Mouse (Mus musculus): ENCODE measurements around the gene Epha6. TPM values are rescaled to one million over a fixed set of nuclear protein-coding genes. Genes with fewer than 3 reads are reported as not detected.

The Epha6 gene
- polyA plus RNA-seq, 1 experiment from 2014 or later = 0.34 TPM

GRCm38 (mm10) chr16:60538233-60538632 lies 67.1 kb downstream of the Epha6 start:
- H3K36me3 ChIP-seq (ENCODE audit: control insufficient read depth, insufficient read depth, low read length) = no peaks in the 10 kb centered on the region
- no peaks in the 10 kb centered on the region for H3K27me3 ChIP-seq (ENCODE audit: control insufficient read depth, insufficient read depth, low read length)
- no peak for ATAC-seq (ENCODE audit: insufficient read depth, low FRiP score)
- H3K27ac ChIP-seq (ENCODE audit: low read length) = no peak overlapping the region
- no peaks in the 10 kb centered on the region for H3K4me1 ChIP-seq (ENCODE audit: control insufficient read depth, insufficient read depth, low read length)
- H3K9me3 ChIP-seq (replicated peaks; ENCODE audit: control insufficient read depth, low read length) = no peaks in the 10 kb centered on the region
- no peak overlapping the region for H3K4me3 ChIP-seq (replicated peaks; ENCODE audit: low read length)
- no peak overlapping the region for H3K4me2 ChIP-seq (ENCODE audit: low read depth, low read length)
- no peak overlapping the region for H3K9ac ChIP-seq (ENCODE audit: low read length)

- no peaks in the 10 kb centered on the region for H3K36me3 ChIP-seq (ENCODE audit: control insufficient read depth, insufficient read depth, low read length)
- no peak overlapping the region for H3K4me2 ChIP-seq (ENCODE audit: low read depth, low read length)
- no peak overlapping the region for H3K9ac ChIP-seq (ENCODE audit: low read length)
- no peak overlapping the region for H3K4me3 ChIP-seq (replicated peaks; ENCODE audit: low read length)
- H3K27me3 ChIP-seq (ENCODE audit: control insufficient read depth, insufficient read depth, low read length) = no peaks in the 10 kb centered on the region
- ATAC-seq (ENCODE audit: insufficient read depth, low FRiP score) = no peak
- WGBS = 65% methylated on average over 3 of the region's 3 CpGs
- H3K27ac ChIP-seq (ENCODE audit: low read length) = no peak overlapping the region
- H3K9me3 ChIP-seq (replicated peaks; ENCODE audit: control insufficient read depth, low read length) = no peaks in the 10 kb centered on the region
- no peaks in the 10 kb centered on the region for H3K4me1 ChIP-seq (ENCODE audit: control insufficient read depth, insufficient read depth, low read length)
Observed at GRCm38 (mm10) chr16:60509707-60510106, 95.6 kb downstream of the Epha6 start.

- H3K27ac ChIP-seq (ENCODE audit: low read length) = no peak overlapping the region
- WGBS = 83% methylated on average over 1 of the region's 1 CpGs
- no peak overlapping the region for H3K4me2 ChIP-seq (ENCODE audit: low read depth, low read length)
- H3K9ac ChIP-seq (ENCODE audit: low read length) = no peak overlapping the region
- no peak for ATAC-seq (ENCODE audit: insufficient read depth, low FRiP score)
- H3K4me1 ChIP-seq (ENCODE audit: control insufficient read depth, insufficient read depth, low read length) = no peaks in the 10 kb centered on the region
- no peaks in the 10 kb centered on the region for H3K36me3 ChIP-seq (ENCODE audit: control insufficient read depth, insufficient read depth, low read length)
- H3K27me3 ChIP-seq (ENCODE audit: control insufficient read depth, insufficient read depth, low read length) = no peaks in the 10 kb centered on the region
- H3K9me3 ChIP-seq (replicated peaks; ENCODE audit: control insufficient read depth, low read length) = no peaks in the 10 kb centered on the region
- no peak overlapping the region for H3K4me3 ChIP-seq (replicated peaks; ENCODE audit: low read length)
Observed at GRCm38 (mm10) chr16:60499567-60499966, 105.8 kb downstream of the Epha6 start.

DNA sequence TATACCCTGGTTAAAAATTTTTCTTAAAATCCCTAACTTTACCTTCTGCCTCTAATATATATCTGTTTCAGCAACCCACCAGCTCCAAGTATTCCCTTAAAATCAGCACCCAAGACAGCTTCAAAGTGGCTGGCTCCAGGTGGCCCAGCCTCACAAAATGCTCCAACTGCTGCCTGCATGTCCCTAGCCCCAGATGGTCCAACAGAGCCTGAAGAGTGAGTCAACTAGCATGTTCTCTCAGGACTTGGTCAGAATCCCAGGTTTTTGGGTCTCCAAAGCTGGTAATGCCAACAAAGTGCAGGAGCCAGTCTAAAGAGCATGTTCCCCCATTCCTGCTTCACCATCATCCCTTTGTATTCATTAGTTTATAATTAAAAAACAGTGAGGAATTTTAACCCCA lies 129.6 kb downstream of the Epha6 start:
- no peaks in the 10 kb centered on the region for H3K9me3 ChIP-seq (replicated peaks; ENCODE audit: control insufficient read depth, low read length)
- no peaks in the 10 kb centered on the region for H3K36me3 ChIP-seq (ENCODE audit: control insufficient read depth, insufficient read depth, low read length)
- H3K4me3 ChIP-seq (replicated peaks; ENCODE audit: low read length) = no peak overlapping the region
- no peaks in the 10 kb centered on the region for H3K4me1 ChIP-seq (ENCODE audit: control insufficient read depth, insufficient read depth, low read length)
- no peak overlapping the region for H3K27ac ChIP-seq (ENCODE audit: low read length)
- no peak for ATAC-seq (ENCODE audit: insufficient read depth, low FRiP score)
- H3K4me2 ChIP-seq (ENCODE audit: low read depth, low read length) = no peak overlapping the region
- no peak overlapping the region for H3K9ac ChIP-seq (ENCODE audit: low read length)
- H3K27me3 ChIP-seq (ENCODE audit: control insufficient read depth, insufficient read depth, low read length) = no peaks in the 10 kb centered on the region

DNA sequence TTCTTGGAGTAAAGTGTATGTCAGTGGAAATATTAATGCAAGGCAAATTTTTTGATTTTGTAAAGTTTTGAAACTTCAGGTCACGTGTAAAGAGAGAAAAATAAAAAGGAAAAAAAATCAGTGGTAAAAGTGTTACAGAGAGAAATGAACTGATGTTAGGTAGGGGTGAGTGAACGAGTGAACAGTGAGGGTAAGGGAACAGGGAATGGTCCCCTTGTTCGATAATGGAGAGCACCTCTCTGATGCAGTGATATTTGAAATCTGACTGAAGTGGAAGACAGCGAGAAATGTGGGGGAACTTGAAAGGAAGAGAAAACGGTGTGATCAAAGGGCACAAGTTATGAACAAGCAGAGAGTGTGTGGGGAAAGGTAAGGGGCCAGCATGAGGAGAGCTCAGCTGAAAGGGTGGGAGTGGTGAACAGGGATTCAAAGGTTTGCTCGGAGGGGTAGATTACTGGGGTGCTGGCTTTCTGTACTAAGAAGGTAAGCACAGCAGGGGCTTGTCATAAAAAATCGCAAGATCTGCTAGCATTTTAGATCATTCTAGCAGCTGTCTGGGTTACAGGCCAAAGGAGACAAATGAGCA lies 137.0 kb downstream of the Epha6 start:
- no peaks in the 10 kb centered on the region for H3K9me3 ChIP-seq (replicated peaks; ENCODE audit: control insufficient read depth, low read length)
- no peak overlapping the region for H3K4me3 ChIP-seq (replicated peaks; ENCODE audit: low read length)
- 57% methylated on average over 7 of the region's 7 CpGs for WGBS
- H3K4me2 ChIP-seq (ENCODE audit: low read depth, low read length) = no peak overlapping the region
- no peaks in the 10 kb centered on the region for H3K36me3 ChIP-seq (ENCODE audit: control insufficient read depth, insufficient read depth, low read length)
- H3K27ac ChIP-seq (ENCODE audit: low read length) = no peak overlapping the region
- H3K4me1 ChIP-seq (ENCODE audit: control insufficient read depth, insufficient read depth, low read length) = no peaks in the 10 kb centered on the region
- H3K27me3 ChIP-seq (ENCODE audit: control insufficient read depth, insufficient read depth, low read length) = no peaks in the 10 kb centered on the region
- ATAC-seq (ENCODE audit: insufficient read depth, low FRiP score) = no peak
- no peak overlapping the region for H3K9ac ChIP-seq (ENCODE audit: low read length)

DNA sequence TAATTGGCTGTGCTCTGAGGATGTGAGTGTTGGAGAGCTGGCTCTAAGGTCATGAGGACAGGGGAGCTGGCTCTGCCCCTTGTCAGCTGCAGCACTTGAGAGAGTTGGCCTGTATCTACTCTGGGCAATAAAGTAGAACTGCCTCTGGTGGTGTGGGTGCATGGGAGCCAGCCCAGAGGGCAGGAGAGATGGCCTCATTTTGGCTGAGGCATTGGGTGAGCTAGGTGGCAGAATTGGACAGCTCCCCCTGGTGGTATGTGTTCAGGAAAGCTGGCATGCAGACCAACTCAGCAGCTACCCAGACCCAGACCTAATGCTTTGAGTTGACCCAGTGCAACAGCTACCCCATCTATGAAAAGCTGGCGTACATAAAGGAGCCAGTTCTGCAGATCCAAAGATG lies 170.0 kb downstream of the Epha6 start:
- WGBS = 84% methylated on average over 1 of the region's 1 CpGs
- Histone ChIP-seq H3K27ac (ENCODE audit: low read length) (no peak overlapping the region), H3K4me1 (ENCODE audit: control insufficient read depth, insufficient read depth, low read length) (no peaks in the 10 kb centered on the region), H3K4me3 (replicated peaks; ENCODE audit: low read length) (no peak overlapping the region), H3K4me2 (ENCODE audit: low read depth, low read length) (no peak overlapping the region), H3K9ac (ENCODE audit: low read length) (no peak overlapping the region), H3K27me3 (ENCODE audit: control insufficient read depth, insufficient read depth, low read length) (no peaks in the 10 kb centered on the region), H3K36me3 (ENCODE audit: control insufficient read depth, insufficient read depth, low read length) (no peaks in the 10 kb centered on the region), H3K9me3 (replicated peaks; ENCODE audit: control insufficient read depth, low read length) (no peaks in the 10 kb centered on the region)
- no peak for ATAC-seq (ENCODE audit: insufficient read depth, low FRiP score)

DNA sequence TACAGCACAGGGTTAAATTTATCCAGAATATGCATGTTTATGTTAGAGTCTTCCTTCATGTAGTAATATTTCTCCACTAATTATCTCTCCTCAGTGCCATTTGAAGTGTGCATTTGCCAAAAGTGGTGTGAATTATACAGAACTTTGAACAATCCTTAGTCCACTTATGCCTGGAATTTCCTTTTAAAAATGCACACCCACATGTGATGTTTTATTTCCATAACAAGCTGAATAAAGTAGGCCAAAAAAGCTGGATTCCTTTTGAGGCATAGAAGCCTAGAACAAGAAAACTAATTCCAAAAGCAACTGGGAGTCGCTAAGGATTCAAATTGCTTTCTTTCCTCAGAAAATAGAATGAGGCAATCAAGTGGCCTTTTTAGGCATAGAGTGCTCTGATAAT lies 171.1 kb downstream of the Epha6 start:
- no peak for ATAC-seq (ENCODE audit: insufficient read depth, low FRiP score)
- WGBS = 64% methylated on average over 1 of the region's 1 CpGs
- H3K36me3 ChIP-seq (ENCODE audit: control insufficient read depth, insufficient read depth, low read length) = no peaks in the 10 kb centered on the region
- H3K4me2 ChIP-seq (ENCODE audit: low read depth, low read length) = no peak overlapping the region
- H3K27ac ChIP-seq (ENCODE audit: low read length) = no peak overlapping the region
- H3K4me3 ChIP-seq (replicated peaks; ENCODE audit: low read length) = no peak overlapping the region
- no peaks in the 10 kb centered on the region for H3K9me3 ChIP-seq (replicated peaks; ENCODE audit: control insufficient read depth, low read length)
- H3K9ac ChIP-seq (ENCODE audit: low read length) = no peak overlapping the region
- H3K27me3 ChIP-seq (ENCODE audit: control insufficient read depth, insufficient read depth, low read length) = no peaks in the 10 kb centered on the region
- H3K4me1 ChIP-seq (ENCODE audit: control insufficient read depth, insufficient read depth, low read length) = no peaks in the 10 kb centered on the region

GRCm38 (mm10) chr16:60395306-60395705 lies 210.0 kb downstream of the Epha6 start:
- ATAC-seq (ENCODE audit: insufficient read depth, low FRiP score) = no peak
- Histone ChIP-seq H3K4me3 (replicated peaks; ENCODE audit: low read length) (no peak overlapping the region), H3K4me2 (ENCODE audit: low read depth, low read length) (no peak overlapping the region), H3K27ac (ENCODE audit: low read length) (no peak overlapping the region), H3K9ac (ENCODE audit: low read length) (no peak overlapping the region), H3K36me3 (ENCODE audit: control insufficient read depth, insufficient read depth, low read length) (no peaks in the 10 kb centered on the region), H3K27me3 (ENCODE audit: control insufficient read depth, insufficient read depth, low read length) (no peaks in the 10 kb centered on the region), H3K4me1 (ENCODE audit: control insufficient read depth, insufficient read depth, low read length) (no peaks in the 10 kb centered on the region), H3K9me3 (replicated peaks; ENCODE audit: control insufficient read depth, low read length) (no peaks in the 10 kb centered on the region)
- WGBS = 54% methylated on average over 3 of the region's 3 CpGs

- no peak overlapping the region for H3K4me3 ChIP-seq (replicated peaks; ENCODE audit: low read length)
- no peaks in the 10 kb centered on the region for H3K27me3 ChIP-seq (ENCODE audit: control insufficient read depth, insufficient read depth, low read length)
- no peak overlapping the region for H3K27ac ChIP-seq (ENCODE audit: low read length)
- no peaks in the 10 kb centered on the region for H3K9me3 ChIP-seq (replicated peaks; ENCODE audit: control insufficient read depth, low read length)
- H3K4me2 ChIP-seq (ENCODE audit: low read depth, low read length) = no peak overlapping the region
- no peaks in the 10 kb centered on the region for H3K4me1 ChIP-seq (ENCODE audit: control insufficient read depth, insufficient read depth, low read length)
- H3K9ac ChIP-seq (ENCODE audit: low read length) = no peak overlapping the region
- H3K36me3 ChIP-seq (ENCODE audit: control insufficient read depth, insufficient read depth, low read length) = no peaks in the 10 kb centered on the region
- no peak for ATAC-seq (ENCODE audit: insufficient read depth, low FRiP score)
Observed at GRCm38 (mm10) chr16:60392961-60393360, 212.4 kb downstream of the Epha6 start.

- no peak for ATAC-seq (ENCODE audit: insufficient read depth, low FRiP score)
- no peaks in the 10 kb centered on the region for H3K4me1 ChIP-seq (ENCODE audit: control insufficient read depth, insufficient read depth, low read length)
- no peaks in the 10 kb centered on the region for H3K36me3 ChIP-seq (ENCODE audit: control insufficient read depth, insufficient read depth, low read length)
- H3K27ac ChIP-seq (ENCODE audit: low read length) = no peak overlapping the region
- no peak overlapping the region for H3K4me2 ChIP-seq (ENCODE audit: low read depth, low read length)
- no peak overlapping the region for H3K4me3 ChIP-seq (replicated peaks; ENCODE audit: low read length)
- H3K27me3 ChIP-seq (ENCODE audit: control insufficient read depth, insufficient read depth, low read length) = no peaks in the 10 kb centered on the region
- no peak overlapping the region for H3K9ac ChIP-seq (ENCODE audit: low read length)
- H3K9me3 ChIP-seq (replicated peaks; ENCODE audit: control insufficient read depth, low read length) = no peaks in the 10 kb centered on the region
Observed at GRCm38 (mm10) chr16:60375147-60375546, 230.2 kb downstream of the Epha6 start.

All from stomach, embryonic 16.5 days (tissue).